Mouse (Mus musculus) liver, postnatal 0 days (tissue): ENCODE measurements around the gene Zswim9. TPM values are rescaled to one million over a fixed set of nuclear protein-coding genes. Genes with fewer than 3 reads are reported as not detected.
"Not testable (repeated sequence)": the region's sequence is repeated elsewhere in the genome, so short reads cannot be mapped to it uniquely, and the experiment has no call there.

Source experiments
- ATAC-seq: fragments of 200-750 bp; cut with Nextera tagmentation; 2 replicates; pipeline ENCODE4 v1.8.0; 2017; ENCODE audit warnings: mild to moderate bottlenecking, moderate library complexity
- DNase-seq: peaks from one replicate; pipeline ENCODE4 v3.0.0-alpha.2; 2016
- H3K27ac ChIP-seq: fragments of 300-500 bp; sonication (generic); 2 replicates; pipeline ENCODE4 v1.5.1; 2014; ENCODE audit warnings: antibody characterized with exemption, moderate library complexity, mild to moderate bottlenecking, low read depth
- H3K27me3 ChIP-seq: fragments of 300-500 bp; sonication (generic); 2 replicates; pipeline ENCODE4 v1.6.1; 2014; ENCODE audit warnings: low read length, control low read depth, mixed read lengths; ENCODE audit not compliant: insufficient read depth
- H3K36me3 ChIP-seq: fragments of 300-500 bp; sonication (generic); replicated peaks from 2 replicates; pipeline ENCODE4 v1.6.1; 2014; ENCODE audit warnings: mild to moderate bottlenecking, control low read depth, low read length, moderate library complexity, mixed read lengths; ENCODE audit not compliant: insufficient read depth
- H3K4me1 ChIP-seq: fragments of 300-500 bp; sonication (generic); 2 replicates; pipeline ENCODE4 v1.6.1; 2014; ENCODE audit warnings: antibody characterized with exemption, mild to moderate bottlenecking, control low read depth; ENCODE audit not compliant: insufficient read depth
- H3K4me2 ChIP-seq: fragments of 300-500 bp; sonication (generic); 2 replicates; pipeline ENCODE4 v1.6.1; 2014; ENCODE audit warnings: low read depth, mild to moderate bottlenecking, low read length, moderate library complexity, mixed read lengths
- H3K4me3 ChIP-seq: fragments of 300-500 bp; sonication (generic); 2 replicates; pipeline ENCODE4 v1.5.1; 2014; ENCODE audit warnings: low read depth, low read length
- H3K9ac ChIP-seq: fragments of 300-500 bp; sonication (generic); replicated peaks from 2 replicates; pipeline ENCODE4 v1.6.1; 2014; ENCODE audit warnings: mild to moderate bottlenecking, moderate library complexity
- H3K9me3 ChIP-seq: fragments of 300-500 bp; sonication (generic); 2 replicates; pipeline ENCODE4 v1.6.1; 2016; ENCODE audit warnings: mild to moderate bottlenecking, control low read depth, low read length, mixed read lengths
- CTCF ChIP-seq: sonication (generic); IDR thresholded peaks from 2 replicates; pipeline ENCODE4 v1.5.1; 2016; ENCODE audit warnings: antibody characterized with exemption, low read depth
- EP300 ChIP-seq: IDR thresholded peaks from 2 replicates; pipeline ENCODE4 v1.6.1; 2016; ENCODE audit warnings: antibody characterized with exemption, low read depth, mild to moderate bottlenecking
- WGBS: fragments of 180-500 bp; shearing (Covaris S2); extraction: QIAGEN DNeasy Blood & Tissue Kit; methylation state at CpG from one replicate; pipeline ENCODE4 v1.1.7; 2014; ENCODE audit not compliant: insufficient replicate concordance; 5-methylcytosine and 5-hydroxymethylcytosine counted together
- polyA plus RNA-seq: library from polyadenylated mRNA; unstranded; fragments of >200 nt; fragmentation: Nextera tagmentation; extraction: Ambion mirVana; gene quantifications from 2 replicates; pipeline ENCODE4 v1.2.1, GENCODE M21; 2015

Zswim9 gene
- polyA plus RNA-seq, 1 experiment from 2014 or later, result 1.7 TPM

- Histone ChIP-seq H3K4me2 (no peak overlapping the region), H3K9ac (no peak overlapping the region), H3K36me3 (peaks cover 80% of the 10 kb centered on the region), H3K27me3 (no peaks in the 10 kb centered on the region), H3K27ac (no peak overlapping the region), H3K4me3 (no peak overlapping the region), H3K4me1 (peaks cover 4% of the 10 kb centered on the region; the same call in 1 of the 2 replicates), H3K9me3 (no peaks in the 10 kb centered on the region)
- ATAC-seq (no peak), DNase-seq (no peak)
- no peak for TF ChIP-seq CTCF
- TF ChIP-seq EP300, result no peak
- WGBS, result 70% methylated on average over 11 of the region's 11 CpGs
Observed at GRCm38 (mm10) chr7:13293878-13294855, 15.6 kb upstream of the Zswim9 start.

- H3K4me1 ChIP-seq, result peaks cover 4% of the 10 kb centered on the region; the same call in 1 of the 2 replicates
- ATAC-seq (no peak), DNase-seq (no peak)
- TF ChIP-seq CTCF, result no peak
- no peak for TF ChIP-seq EP300
- peaks cover 76% of the 10 kb centered on the region for H3K36me3 ChIP-seq
- no peaks in the 10 kb centered on the region for H3K9me3 ChIP-seq
- 86% methylated on average over 2 of the region's 2 CpGs for WGBS
- no peak overlapping the region for H3K27ac ChIP-seq
- H3K27me3 ChIP-seq, result no peaks in the 10 kb centered on the region
- no peak overlapping the region for H3K4me2 ChIP-seq
- no peak overlapping the region for H3K4me3 ChIP-seq
- no peak overlapping the region for H3K9ac ChIP-seq
Observed at GRCm38 (mm10) chr7:13291370-13291769, 12.8 kb upstream of the Zswim9 start.

- WGBS, result 84% methylated on average over 1 of the region's 1 CpGs
- H3K36me3 ChIP-seq, result peaks cover 76% of the 10 kb centered on the region
- DNase-seq (no peak), ATAC-seq (peak; percentile 55; the same call in 1 of the 2 replicates)
- peaks cover 4% of the 10 kb centered on the region; the same call in 1 of the 2 replicates for H3K4me1 ChIP-seq
- H3K27ac ChIP-seq, result 0 out of 2 replicates have a peak overlapping the region, but pooled peaks have one; percentile 39
- H3K9ac ChIP-seq, result no peak overlapping the region
- H3K4me2 ChIP-seq, result no peak overlapping the region
- H3K4me3 ChIP-seq, result no peak overlapping the region
- H3K27me3 ChIP-seq, result no peaks in the 10 kb centered on the region
- TF ChIP-seq CTCF (no peak), EP300 (no peak)
- H3K9me3 ChIP-seq, result no peaks in the 10 kb centered on the region
Observed at GRCm38 (mm10) chr7:13290041-13290675, 11.6 kb upstream of the Zswim9 start.

- Histone ChIP-seq H3K4me1 (peaks cover 4% of the 10 kb centered on the region; the same call in 1 of the 2 replicates), H3K9ac (no peak overlapping the region), H3K9me3 (no peaks in the 10 kb centered on the region), H3K27ac (no peak overlapping the region), H3K36me3 (peaks cover 74% of the 10 kb centered on the region), H3K27me3 (no peaks in the 10 kb centered on the region), H3K4me2 (no peak overlapping the region), H3K4me3 (no peak overlapping the region)
- ATAC-seq, result peak; percentile 67
- 56% methylated on average over 5 of the region's 5 CpGs for WGBS
- TF ChIP-seq EP300, result no peak
- TF ChIP-seq CTCF, result peak; percentile 83
- peak; percentile 23 for DNase-seq
Observed at GRCm38 (mm10) chr7:13288621-13289020, 10.1 kb upstream of the Zswim9 start.

- not testable (repeated sequence) for H3K27me3 ChIP-seq, H3K9me3 ChIP-seq, H3K4me1 ChIP-seq, H3K27ac ChIP-seq, DNase-seq
- Histone ChIP-seq H3K4me2 (peak overlapping the region; percentile 96), H3K4me3 (peak overlapping the region; percentile 74), H3K36me3 (peaks cover 30% of the 10 kb centered on the region; the same call in 1 of the 2 replicates), H3K9ac (peak overlapping the region; percentile 66)
- peak; percentile 68 for ATAC-seq
- 0% methylated on average over 9 of the region's 29 CpGs for WGBS
Observed at GRCm38 (mm10) chr7:13278957-13279356, 436 bp upstream of the Zswim9 start.

- H3K9me3 ChIP-seq, result no peaks in the 10 kb centered on the region
- DNase-seq (peak; percentile 25), ATAC-seq (no peak)
- peak overlapping the region; percentile 96 for H3K4me2 ChIP-seq
- peak overlapping the region; percentile 85; the same call in 1 of the 2 replicates for H3K27ac ChIP-seq
- peaks cover 24% of the 10 kb centered on the region; the same call in 1 of the 2 replicates for H3K36me3 ChIP-seq
- peaks cover 6% of the 10 kb centered on the region for H3K4me1 ChIP-seq
- 13% methylated on average over 2 of the region's 2 CpGs for WGBS
- TF ChIP-seq EP300, result no peak
- TF ChIP-seq CTCF, result no peak
- no peaks in the 10 kb centered on the region for H3K27me3 ChIP-seq
- peak overlapping the region; percentile 66 for H3K9ac ChIP-seq
- H3K4me3 ChIP-seq, result peak overlapping the region; percentile 74
Observed at GRCm38 (mm10) chr7:13277833-13278232, 688 bp downstream of the Zswim9 start.
